In the genomic region with DNA sequence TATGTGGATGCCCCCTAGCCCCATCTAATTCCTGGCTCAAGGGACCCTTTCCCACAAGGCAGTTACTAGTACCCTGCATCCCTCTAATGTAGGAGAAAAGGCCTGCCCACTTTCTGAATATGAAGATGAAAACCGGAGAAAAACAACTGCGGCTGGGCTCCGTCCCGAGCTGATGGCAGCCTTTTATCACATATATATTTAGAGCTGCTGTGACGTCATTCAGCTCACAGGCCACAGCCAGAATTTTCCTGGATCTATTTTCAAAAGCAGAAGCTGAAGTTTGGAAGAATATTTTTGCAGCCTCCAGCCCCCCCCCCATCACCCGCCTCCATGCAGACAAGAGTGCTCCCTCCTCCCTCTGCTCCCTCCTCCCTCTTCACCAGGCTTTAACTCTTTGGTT, we compare ENCODE assay signal across 12 mouse cellular contexts. TPM values are rescaled to one million over a fixed set of nuclear protein-coding genes. Genes with fewer than 3 reads are reported as not detected.
DNase-seq lines count a peak whose midpoint lies in the region; ATAC-seq and TF ChIP-seq lines count a peak whose summit lies in the region.
"Had no signal": no experiment of that assay in that cellular context is flagged by ENCODE, and none has a peak within 500 bp of the region (broad histone marks: within the 10 kb centered on the region; RNA-seq: fewer than 3 reads in every experiment).

No protein-coding gene starts in this region.

- H3K27me3 ChIP-seq in forebrain, postnatal 0 days (ENCODE audit: insufficient read depth, low read length): no peaks in the 10 kb centered on the region
- no peaks in the 10 kb centered on the region for H3K27me3 ChIP-seq in forebrain, embryonic 11.5 days (ENCODE audit: control insufficient read depth, insufficient read depth, low read length)
- H3K27me3 ChIP-seq: embryonic facial prominence, embryonic 15.5 days had no signal

- H3K27ac ChIP-seq in forebrain, postnatal 0 days (ENCODE audit: low read depth, low read length): peak overlapping the region; percentile 83
- no peak overlapping the region for H3K27ac ChIP-seq in forebrain, embryonic 11.5 days (ENCODE audit: low read depth, low read length)
- peak overlapping the region; percentile 75 for H3K27ac ChIP-seq in bone marrow macrophage, adult 2 months (ENCODE audit: insufficient read depth, low read depth, low read length)
- H3K27ac ChIP-seq: embryonic facial prominence, embryonic 15.5 days had no signal

- no peaks in the 10 kb centered on the region for H3K36me3 ChIP-seq in forebrain, postnatal 0 days (ENCODE audit: insufficient read depth)
- H3K36me3 ChIP-seq in forebrain, embryonic 11.5 days (ENCODE audit: control insufficient read depth, insufficient read depth, low read length): no peaks in the 10 kb centered on the region
- H3K36me3 ChIP-seq: embryonic facial prominence, embryonic 15.5 days had no signal

- no peak for TF ChIP-seq CTCF in forebrain, postnatal 0 days (IDR thresholded peaks at IDR 0.05; ENCODE audit: low read depth)
- no peak for TF ChIP-seq CTCF in bone marrow macrophage, adult 2 months (IDR thresholded peaks at IDR 0.05; ENCODE audit: low read depth, low read length)

- peaks cover 22% of the 10 kb centered on the region for H3K4me1 ChIP-seq in forebrain, postnatal 0 days (ENCODE audit: insufficient read depth)
- 0 out of 2 replicates have a peak, but pooled peaks cover 2% of the 10 kb centered on the region for H3K4me1 ChIP-seq in forebrain, embryonic 11.5 days (replicated peaks; ENCODE audit: control insufficient read depth, insufficient read depth, low read length)
- H3K4me1 ChIP-seq in bone marrow macrophage, adult 2 months (ENCODE audit: control insufficient read depth, insufficient read depth, low read length): peaks cover 58% of the 10 kb centered on the region

- ATAC-seq in forebrain, postnatal 0 days: peak; percentile 63
- no peak for ATAC-seq in forebrain, embryonic 11.5 days (replicated peaks; ENCODE audit: low FRiP score)
- ATAC-seq: CD4-positive, CD25-positive, alpha-beta regulatory T cell, adult 4 months had no signal

- H3K9ac ChIP-seq in forebrain, postnatal 0 days: no peak overlapping the region; the same call in 1 of the 2 replicates
- H3K9ac ChIP-seq in forebrain, embryonic 11.5 days (ENCODE audit: low read length): no peak overlapping the region
- H3K9ac ChIP-seq: embryonic facial prominence, embryonic 15.5 days had no signal

- intact Hi-C loops in left cerebral cortex, postnatal 14 days (cut with DNase I): no loop called here

- no peaks in the 10 kb centered on the region for H3K9me3 ChIP-seq in forebrain, postnatal 0 days (ENCODE audit: low read length)
- H3K9me3 ChIP-seq in forebrain, embryonic 11.5 days (ENCODE audit: control insufficient read depth, low read length): no peaks in the 10 kb centered on the region
- H3K9me3 ChIP-seq: embryonic facial prominence, embryonic 15.5 days had no signal

- no peak overlapping the region for H3K4me2 ChIP-seq in forebrain, postnatal 0 days (ENCODE audit: low read depth)
- H3K4me2 ChIP-seq in forebrain, embryonic 11.5 days (ENCODE audit: low read depth, low read length, severe bottlenecking): no peak overlapping the region
- H3K4me2 ChIP-seq: embryonic facial prominence, embryonic 15.5 days; liver, embryonic 11.5 days had no signal

- no peak for TF ChIP-seq POLR2A in bone marrow macrophage, adult 2 months (IDR thresholded peaks at IDR 0.05; ENCODE audit: borderline replicate concordance, low read depth, low read length)

- 32% methylated on average over 6 of the region's 6 CpGs for WGBS in forebrain, postnatal 0 days
- 75% methylated on average over 6 of the region's 6 CpGs for WGBS in forebrain, embryonic 11.5 days

- DNase-seq in forebrain, postnatal 0 days: peak; percentile 77
- no peak for DNase-seq in forebrain, embryonic 11.5 days (ENCODE audit: low spot score)
- DNase-seq in heart, adult 8-10 months (ENCODE audit: low spot score): peak; percentile 54
- DNase-seq in left cerebral cortex, postnatal 14 days (ENCODE audit: low spot score in 2 of 2): peak; percentile 83 to 92
- no peak for DNase-seq in spleen, postnatal 36 days (ENCODE audit: low spot score in 2 of 2)
- DNase-seq in spleen, postnatal 14 days (ENCODE audit: low spot score in 2 of 2): no peak
- no peak for DNase-seq in kidney, postnatal 14 days
- DNase-seq: thymus, adult 18-20 months had no signal

- no peak overlapping the region for H3K4me3 ChIP-seq in forebrain, postnatal 0 days (ENCODE audit: low read depth, low read length)
- H3K4me3 ChIP-seq in forebrain, embryonic 11.5 days (ENCODE audit: low read depth, low read length): no peak overlapping the region
- no peak overlapping the region for H3K4me3 ChIP-seq in bone marrow macrophage, adult 2 months (ENCODE audit: insufficient read depth, low read length)
- H3K4me3 ChIP-seq: embryonic facial prominence, embryonic 15.5 days had no signal

RNA-seq across cellular contexts. Expression of a gene that starts 27.9 kb away (rescaled TPM):
- total RNA-seq in forebrain, postnatal 0 days (2014; rRNA removed): 53.7 and 57.0 TPM in 2 replicates
- 13.8 and 21.3 TPM in 2 replicates for polyA plus RNA-seq in forebrain, postnatal 0 days (2015; fragmentation: Nextera tagmentation; extraction: Ambion mirVana)
- polyA plus RNA-seq in forebrain, embryonic 11.5 days (2014; fragmentation: Nextera tagmentation; extraction: Ambion mirVana): 10.7 and 12.1 TPM in 2 replicates
- polyA plus RNA-seq in bone marrow macrophage, adult 2 months (2012; ENCODE audit: insufficient read depth, insufficient read length, missing spikeins): 0.16 TPM in 1 of 2 replicates, not detected in the other
- 10 to 100 TPM; 15.1 to 23.8 (median 19.8) TPM for total RNA-seq in heart, adult 8-10 months (2022)
- total RNA-seq in left cerebral cortex, postnatal 14 days (2021): 100 to 1,000 TPM; 165 to 173 TPM

RNA-seq across cellular contexts. Expression of a gene that starts 30.1 kb away (rescaled TPM):
- total RNA-seq in forebrain, postnatal 0 days (2014; rRNA removed): 1.5 and 1.6 TPM in 2 replicates
- 1.2 and 1.5 TPM in 2 replicates for polyA plus RNA-seq in forebrain, postnatal 0 days (2015; fragmentation: Nextera tagmentation; extraction: Ambion mirVana)
- 3.2 and 4.9 TPM in 2 replicates for polyA plus RNA-seq in forebrain, embryonic 11.5 days (2014; fragmentation: Nextera tagmentation; extraction: Ambion mirVana)
- 51.9 and 53.6 TPM in 2 replicates for polyA plus RNA-seq in bone marrow macrophage, adult 2 months (2012; ENCODE audit: insufficient read depth, insufficient read length, missing spikeins)
- total RNA-seq in heart, adult 8-10 months (2022): 10 to 100 TPM; 27.2 to 38.4 (median 32.0) TPM
- total RNA-seq in left cerebral cortex, postnatal 14 days (2021): 1 to 10 TPM; 2.4 to 2.7 TPM

RNA-seq across cellular contexts. Expression of a gene that starts 36.3 kb away (rescaled TPM):
- total RNA-seq in forebrain, postnatal 0 days (2014; rRNA removed): 2.7 and 4.0 TPM in 2 replicates
- 11.2 and 12.2 TPM in 2 replicates for polyA plus RNA-seq in forebrain, postnatal 0 days (2015; fragmentation: Nextera tagmentation; extraction: Ambion mirVana)
- 6.5 and 7.4 TPM in 2 replicates for polyA plus RNA-seq in forebrain, embryonic 11.5 days (2014; fragmentation: Nextera tagmentation; extraction: Ambion mirVana)
- polyA plus RNA-seq in bone marrow macrophage, adult 2 months (2012; ENCODE audit: insufficient read depth, insufficient read length, missing spikeins): 0.80 and 0.83 TPM in 2 replicates
- total RNA-seq in heart, adult 8-10 months (2022): 100 to 1,000 TPM in 3 of 4 experiments, 10 to 100 TPM in 1; 87.1 to 234 (median 146) TPM
- 10 to 100 TPM in 1 of 2 experiments, 1 to 10 TPM in 1; 6.7 to 11.1 TPM for total RNA-seq in left cerebral cortex, postnatal 14 days (2021)

Comparison
In these comparisons a context has a peak if more than half of its experiments do, and no peak if none do; other contexts are left out.
1. DNase-seq: peak in forebrain, postnatal 0 days (single experiment), heart, adult 8-10 months (single experiment) and left cerebral cortex, postnatal 14 days (2 of 2); none in forebrain, embryonic 11.5 days (single experiment), spleen, postnatal 36 days (0 of 2), spleen, postnatal 14 days (0 of 2) and kidney, postnatal 14 days (single experiment).
2. RNA of a gene that starts 30.1 kb away (total RNA-seq): 27.2 to 38.4 TPM in heart, adult 8-10 months; 2.4 to 2.7 TPM in left cerebral cortex, postnatal 14 days and 1.5 to 1.6 TPM in forebrain, postnatal 0 days; every median in the first group is over 4 times any median in the second.
3. RNA of a gene that starts 36.3 kb away (total RNA-seq): 87.1 to 234 TPM in heart, adult 8-10 months; 6.7 to 11.1 TPM in left cerebral cortex, postnatal 14 days and 2.7 to 4.0 TPM in forebrain, postnatal 0 days; every median in the first group is over 4 times any median in the second.